Mouse (Mus musculus): ENCODE results near the gene Ttc3.

- TF ChIP-seq CTCF (IDR thresholded peaks at IDR 0.05; ENCODE audit: low read depth) (no peak), EP300 (IDR thresholded peaks at IDR 0.05; ENCODE audit: low read depth) (no peak)
Observed at GRCm38 (mm10) chr16:94468391-94468790, 98.0 kb downstream of the Ttc3 start.
